Mouse (Mus musculus): ENCODE data around the gene Bptf. TPM values are rescaled to one million over a fixed set of nuclear protein-coding genes. Genes with fewer than 3 reads are reported as not detected.
"Not testable (repeated sequence)": the region's sequence is repeated elsewhere in the genome, so short reads cannot be mapped to it uniquely, and the experiment has no call there.

The Bptf gene
- total RNA-seq, 2 experiments from 2014 or later: 34.2 to 37.6 TPM

- DNase-seq (ENCODE audit: low spot score in 2 of 2): not testable (repeated sequence)
Measured at GRCm38 (mm10) chr11:107059634-107060033, 72.3 kb downstream of the Bptf start.

GRCm38 (mm10) chr11:107057391-107057790 is 74.5 kb downstream of the Bptf start:
- no peak for DNase-seq (ENCODE audit: low spot score in 2 of 2)

- no peak for DNase-seq (ENCODE audit: low spot score in 2 of 2)
Measured at GRCm38 (mm10) chr11:107054870-107055269, 77.1 kb downstream of the Bptf start.

GRCm38 (mm10) chr11:107046766-107047620 is 84.9 kb downstream of the Bptf start:
- DNase-seq (ENCODE audit: low spot score in 2 of 2): no peak

GRCm38 (mm10) chr11:107045546-107045945 is 86.4 kb downstream of the Bptf start:
- DNase-seq (ENCODE audit: low spot score in 2 of 2): no peak

GRCm38 (mm10) chr11:107044321-107044720 is 87.6 kb downstream of the Bptf start:
- peak; percentile 70 to 75 for DNase-seq (ENCODE audit: low spot score in 2 of 2)

- no peak for DNase-seq (ENCODE audit: low spot score in 2 of 2)
Measured at GRCm38 (mm10) chr11:107043361-107043760, 88.6 kb downstream of the Bptf start.

GRCm38 (mm10) chr11:107041396-107041795 is 90.5 kb downstream of the Bptf start:
- no peak for DNase-seq (ENCODE audit: low spot score in 2 of 2)

- DNase-seq (ENCODE audit: low spot score in 2 of 2): no peak
Measured at GRCm38 (mm10) chr11:107039417-107039816, 92.5 kb downstream of the Bptf start.

- DNase-seq (ENCODE audit: low spot score in 2 of 2): no peak
Measured at GRCm38 (mm10) chr11:107034085-107034810, 97.7 kb downstream of the Bptf start.

- DNase-seq (ENCODE audit: low spot score in 2 of 2): no peak
Measured at GRCm38 (mm10) chr11:107031635-107032034, 100.3 kb downstream of the Bptf start.

- DNase-seq (ENCODE audit: low spot score in 2 of 2): no peak
Measured at GRCm38 (mm10) chr11:107029536-107029935, 102.4 kb downstream of the Bptf start.

- DNase-seq (ENCODE audit: low spot score in 2 of 2): no peak
Measured at GRCm38 (mm10) chr11:107028754-107029153, 103.2 kb downstream of the Bptf start.

- DNase-seq (ENCODE audit: low spot score in 2 of 2): no peak
Measured at GRCm38 (mm10) chr11:107028275-107028618, 103.7 kb downstream of the Bptf start.

- peak; percentile 83 to 86 for DNase-seq (ENCODE audit: low spot score in 2 of 2)
Measured at GRCm38 (mm10) chr11:107027431-107028274, 104.3 kb downstream of the Bptf start.

- no peak for DNase-seq (ENCODE audit: low spot score in 2 of 2)
Measured at GRCm38 (mm10) chr11:107026554-107027430, 105.1 kb downstream of the Bptf start.

- DNase-seq (ENCODE audit: low spot score in 2 of 2): peak in 1 of 2 experiments; percentile 34
Measured at GRCm38 (mm10) chr11:107025411-107026321, 106.3 kb downstream of the Bptf start, which contains the start of gene 1810010H24Rik. 1810010H24Rik (plus strand) TSS chr11:107025681.

GRCm38 (mm10) chr11:107024406-107024805 is 107.5 kb downstream of the Bptf start:
- no peak for DNase-seq (ENCODE audit: low spot score in 2 of 2)

GRCm38 (mm10) chr11:107022050-107022683 is 109.8 kb downstream of the Bptf start:
- DNase-seq (ENCODE audit: low spot score in 2 of 2): no peak
